Mouse (Mus musculus) frontal cortex, postnatal 25 days (tissue): Measurements from ENCODE around the gene Uqcrq.

Experiments used
- DNase-seq, 2 experiments: peaks; one replicate each; pipeline ENCODE4 v3.0.0; 2022; ENCODE audit warnings: low spot score in 2 of 2

Gene Uqcrq

GRCm38 (mm10) chr11:53430670-53431346 lies at the start of gene Uqcrq, which contains the start of gene Gdf9:
Gene Uqcrq (minus strand): TSS chr11:53430831.
Gene Gdf9 (plus strand): TSS chr11:53431023.
- DNase-seq = peak; percentile 99

GRCm38 (mm10) chr11:53479783-53480301 lies 49.2 kb upstream of the Uqcrq start, which contains the start of the genes Gm9945 and Sowaha:
Gene Gm9945 (plus strand): TSS chr11:53480166.
Gene Sowaha (minus strand): TSS chr11:53480274.
- peak in 1 of 2 experiments; percentile 60 for DNase-seq

- DNase-seq = no peak
Measured at GRCm38 (mm10) chr11:53479171-53479782, 48.6 kb upstream of the Uqcrq start.

- DNase-seq = peak in 1 of 2 experiments; percentile 23
Measured at GRCm38 (mm10) chr11:53478383-53479170, 47.9 kb upstream of the Uqcrq start.

GRCm38 (mm10) chr11:53477833-53478232 lies 47.2 kb upstream of the Uqcrq start:
- DNase-seq = no peak

- DNase-seq = no peak
Measured at GRCm38 (mm10) chr11:53475620-53476019, 45.0 kb upstream of the Uqcrq start.

- no peak for DNase-seq
Measured at GRCm38 (mm10) chr11:53472709-53473108, 42.1 kb upstream of the Uqcrq start.

- peak; percentile 94 for DNase-seq
Measured at GRCm38 (mm10) chr11:53469968-53470695, 39.5 kb upstream of the Uqcrq start, which contains the start of gene Gm9837. Gene Gm9837 (minus strand): TSS chr11:53470479.

- DNase-seq = no peak
Measured at GRCm38 (mm10) chr11:53469294-53469967, 38.8 kb upstream of the Uqcrq start.

GRCm38 (mm10) chr11:53466231-53466971 lies 35.8 kb upstream of the Uqcrq start:
- peak; percentile 75 to 78 for DNase-seq

GRCm38 (mm10) chr11:53463551-53464424 lies 33.2 kb upstream of the Uqcrq start:
- DNase-seq = peak in 1 of 2 experiments; percentile 43

- no peak for DNase-seq
Measured at GRCm38 (mm10) chr11:53461727-53462126, 31.1 kb upstream of the Uqcrq start.

GRCm38 (mm10) chr11:53460192-53460591 lies 29.6 kb upstream of the Uqcrq start:
- no peak for DNase-seq

GRCm38 (mm10) chr11:53458996-53459395 lies 28.4 kb upstream of the Uqcrq start:
- no peak for DNase-seq

- DNase-seq = no peak
Measured at GRCm38 (mm10) chr11:53457372-53457954, 26.8 kb upstream of the Uqcrq start.

GRCm38 (mm10) chr11:53456474-53457371 lies 26.1 kb upstream of the Uqcrq start, which contains the start of the genes Gm10447 and Shroom1:
Gene Gm10447 (minus strand): TSS chr11:53457110.
Gene Shroom1 (plus strand): TSS chr11:53457205.
- DNase-seq = no peak

- DNase-seq = no peak
Measured at GRCm38 (mm10) chr11:53453031-53453430, 22.4 kb upstream of the Uqcrq start.
